ENCODE assay signal across 19 mouse cellular contexts in the genomic region with DNA sequence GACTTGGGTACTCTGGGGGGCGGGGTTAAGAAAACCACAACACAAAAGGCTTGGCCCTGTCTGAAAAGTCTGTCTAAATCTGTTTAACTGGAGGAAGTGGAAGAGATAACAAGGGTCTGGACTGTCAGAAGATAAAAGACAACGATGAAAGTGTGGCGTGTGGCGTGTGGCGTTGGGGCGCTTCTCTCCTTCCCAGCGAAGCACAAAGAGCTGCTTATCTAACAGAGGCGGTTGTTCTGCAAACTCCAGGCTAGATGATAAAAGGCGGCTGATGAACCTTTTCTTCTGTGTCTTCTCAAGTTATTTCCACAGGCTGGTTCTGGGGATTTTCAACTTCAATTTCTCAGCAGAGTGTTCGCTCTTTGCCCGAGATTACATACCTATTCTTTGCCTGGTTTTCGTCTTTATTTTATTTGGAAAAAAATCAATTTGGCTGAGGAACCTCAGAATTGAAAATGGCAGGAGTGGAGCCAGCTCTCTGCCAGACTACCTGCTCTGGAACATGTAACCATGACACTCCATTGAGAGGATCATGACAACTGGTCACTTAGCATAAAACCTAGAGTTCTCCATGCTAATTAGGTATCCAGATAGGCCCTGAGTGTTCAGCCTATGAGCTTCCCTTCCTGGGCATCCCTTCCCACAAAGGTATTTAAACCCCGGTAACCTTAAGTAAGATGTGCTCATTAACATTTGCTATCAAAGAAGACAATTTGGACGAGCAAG.
DNase-seq lines count a peak whose midpoint lies in the region; ATAC-seq and TF ChIP-seq lines count a peak whose summit lies in the region.
"Had no signal": no experiment of that assay in that cellular context is flagged by ENCODE, and none has a peak within 500 bp of the region (broad histone marks: within the 10 kb centered on the region; RNA-seq: fewer than 3 reads in every experiment).

No protein-coding gene starts in this region.

- no peak for DNase-seq in heart, postnatal 10 days
- DNase-seq in brain, embryonic 14.5 days (ENCODE audit: low read depth): peak; percentile 16
- peak; percentile 13 to 39 (median 25) for DNase-seq in liver, embryonic 14.5 days (ENCODE audit: low read depth in 3 of 3, low spot score in 3 of 3)
- DNase-seq in cerebellum, adult 2 months: no peak
- DNase-seq in gastrocnemius, adult 18-20 months (ENCODE audit: low spot score): no peak
- DNase-seq: adrenal gland, postnatal 25 days; cerebellum, adult 8-10 months; gastrocnemius, postnatal 14 days; midbrain, embryonic 14.5 days; thymus, postnatal 4 days had no signal

- H3K27me3 ChIP-seq in heart, embryonic 13.5 days (replicated peaks): no peaks in the 10 kb centered on the region
- no peaks in the 10 kb centered on the region for H3K27me3 ChIP-seq in liver, embryonic 14.5 days (ENCODE audit: control insufficient read depth, insufficient read depth, low read length)
- H3K27me3 ChIP-seq in kidney, embryonic 14.5 days (ENCODE audit: control insufficient read depth, insufficient read depth, low read length): no peaks in the 10 kb centered on the region
- no peaks in the 10 kb centered on the region for H3K27me3 ChIP-seq in cerebellum, adult 2 months (ENCODE audit: control insufficient read depth, insufficient read depth, low read length)
- H3K27me3 ChIP-seq: embryonic facial prominence, embryonic 13.5 days; hindbrain, embryonic 15.5 days; kidney, embryonic 15.5 days; limb, embryonic 13.5 days; neural tube, embryonic 13.5 days had no signal

- TF ChIP-seq POLR2A in brain, embryonic 14.5 days (IDR thresholded peaks at IDR 0.05; ENCODE audit: borderline replicate concordance, extremely low read depth, insufficient read depth, insufficient read length, poor library complexity, severe bottlenecking): no peak
- no peak for TF ChIP-seq POLR2A in cerebellum, adult 2 months (IDR thresholded peaks at IDR 0.05; ENCODE audit: borderline replicate concordance, insufficient read depth, low read length)

- no peaks in the 10 kb centered on the region for H3K36me3 ChIP-seq in heart, embryonic 13.5 days
- no peaks in the 10 kb centered on the region for H3K36me3 ChIP-seq in liver, embryonic 14.5 days (replicated peaks; ENCODE audit: control insufficient read depth, insufficient read depth, low read depth)
- no peaks in the 10 kb centered on the region for H3K36me3 ChIP-seq in kidney, embryonic 14.5 days (ENCODE audit: control insufficient read depth, insufficient read depth, low read length)
- H3K36me3 ChIP-seq: embryonic facial prominence, embryonic 13.5 days; hindbrain, embryonic 15.5 days; kidney, embryonic 15.5 days; limb, embryonic 13.5 days; neural tube, embryonic 13.5 days had no signal

- peaks cover 18% of the 10 kb centered on the region; the same call in 1 of the 2 replicates for H3K9me3 ChIP-seq in heart, embryonic 13.5 days
- H3K9me3 ChIP-seq in liver, embryonic 14.5 days (ENCODE audit: control insufficient read depth, low read length): no peaks in the 10 kb centered on the region
- H3K9me3 ChIP-seq in kidney, embryonic 14.5 days (ENCODE audit: control insufficient read depth, low read length): no peaks in the 10 kb centered on the region
- H3K9me3 ChIP-seq: embryonic facial prominence, embryonic 13.5 days; hindbrain, embryonic 15.5 days; kidney, embryonic 15.5 days; neural tube, embryonic 13.5 days had no signal

- H3K4me3 ChIP-seq in heart, embryonic 13.5 days: no peak overlapping the region
- no peak overlapping the region for H3K4me3 ChIP-seq in liver, embryonic 14.5 days (ENCODE audit: insufficient read depth in 1 of 2, low read depth in 2 of 2, low read length in 2 of 2)
- no peak overlapping the region for H3K4me3 ChIP-seq in kidney, embryonic 14.5 days (ENCODE audit: low read length)
- H3K4me3 ChIP-seq in cerebellum, adult 2 months (replicated peaks; ENCODE audit: insufficient read depth, low read depth, low read length): no peak overlapping the region
- H3K4me3 ChIP-seq: embryonic facial prominence, embryonic 13.5 days; hindbrain, embryonic 15.5 days; kidney, embryonic 15.5 days; limb, embryonic 13.5 days; neural tube, embryonic 13.5 days had no signal

- no peak for ATAC-seq in heart, embryonic 13.5 days (ENCODE audit: extremely low read depth, insufficient number of reproducible peaks, low FRiP score, low TSS enrichment)
- ATAC-seq in liver, embryonic 14.5 days (ENCODE audit: insufficient read depth): peak; percentile 80
- peak; percentile 98 for ATAC-seq in megakaryocyte progenitor cell, adult 5-6 weeks (replicated peaks; ENCODE audit: poor library complexity)
- ATAC-seq in kidney, embryonic 14.5 days (ENCODE audit: low FRiP score, low TSS enrichment): no peak
- ATAC-seq: forebrain, embryonic 14.5 days had no signal

- TF ChIP-seq CTCF in brain, embryonic 14.5 days (IDR thresholded peaks at IDR 0.05; ENCODE audit: borderline replicate concordance, extremely low read depth, insufficient read depth, insufficient read length): no peak
- no peak for TF ChIP-seq CTCF in liver, embryonic 14.5 days (IDR thresholded peaks at IDR 0.05; ENCODE audit: low read depth)
- no peak for TF ChIP-seq CTCF in cerebellum, adult 2 months (IDR thresholded peaks at IDR 0.05; ENCODE audit: borderline replicate concordance, insufficient read depth, low read depth, low read length)

- peak overlapping the region; percentile 50 for H3K4me2 ChIP-seq in heart, embryonic 13.5 days
- H3K4me2 ChIP-seq in liver, embryonic 14.5 days (ENCODE audit: low read depth): peak overlapping the region; percentile 8; the same call in 1 of the 2 replicates
- H3K4me2 ChIP-seq in kidney, embryonic 14.5 days (replicated peaks; ENCODE audit: low read depth, low read length): no peak overlapping the region
- H3K4me2 ChIP-seq: embryonic facial prominence, embryonic 13.5 days; hindbrain, embryonic 15.5 days; kidney, embryonic 15.5 days; limb, embryonic 13.5 days; neural tube, embryonic 13.5 days had no signal

- peaks cover 29% of the 10 kb centered on the region for H3K4me1 ChIP-seq in heart, embryonic 13.5 days
- peaks cover 0 to 11% of the 10 kb centered on the region in 2 experiments; a peak in 2 of 4 replicates for H3K4me1 ChIP-seq in liver, embryonic 14.5 days (replicated peaks; ENCODE audit: control insufficient read depth in 2 of 2, insufficient read depth in 2 of 2, low read length in 1 of 2)
- H3K4me1 ChIP-seq in kidney, embryonic 14.5 days (ENCODE audit: control insufficient read depth, insufficient read depth, low read length): no peaks in the 10 kb centered on the region
- peaks cover 5% of the 10 kb centered on the region for H3K4me1 ChIP-seq in cerebellum, adult 2 months (ENCODE audit: control insufficient read depth, insufficient read depth, low read length)
- H3K4me1 ChIP-seq: embryonic facial prominence, embryonic 13.5 days; kidney, embryonic 15.5 days; limb, embryonic 13.5 days; neural tube, embryonic 13.5 days had no signal

- H3K27ac ChIP-seq in heart, embryonic 13.5 days (replicated peaks): 0 out of 2 replicates have a peak overlapping the region, but pooled peaks have one; percentile 3
- no peak overlapping the region for H3K27ac ChIP-seq in liver, embryonic 14.5 days
- H3K27ac ChIP-seq in kidney, embryonic 14.5 days (ENCODE audit: low read depth, low read length): no peak overlapping the region
- no peak overlapping the region for H3K27ac ChIP-seq in cerebellum, adult 2 months (ENCODE audit: insufficient read depth, low read length)
- H3K27ac ChIP-seq: embryonic facial prominence, embryonic 13.5 days; hindbrain, embryonic 15.5 days; kidney, embryonic 15.5 days; limb, embryonic 13.5 days; neural tube, embryonic 13.5 days had no signal

- H3K9ac ChIP-seq in heart, embryonic 13.5 days: no peak overlapping the region
- no peak overlapping the region for H3K9ac ChIP-seq in liver, embryonic 14.5 days (replicated peaks)
- no peak overlapping the region for H3K9ac ChIP-seq in kidney, embryonic 14.5 days (ENCODE audit: low read depth, low read length)
- H3K9ac ChIP-seq: embryonic facial prominence, embryonic 13.5 days; hindbrain, embryonic 15.5 days; kidney, embryonic 15.5 days; limb, embryonic 13.5 days; neural tube, embryonic 13.5 days had no signal

- TF ChIP-seq EP300 in liver, embryonic 14.5 days (IDR thresholded peaks at IDR 0.05; ENCODE audit: low read depth): peak; percentile 87

- 16% methylated on average over 14 of the region's 14 CpGs for WGBS in heart, embryonic 13.5 days
- 9% methylated on average over 14 of the region's 14 CpGs for WGBS in liver, embryonic 14.5 days (ENCODE audit: insufficient replicate concordance)
- WGBS in kidney, embryonic 14.5 days: 89% methylated on average over 14 of the region's 14 CpGs
- 90% methylated on average over 14 of the region's 14 CpGs for WGBS in cerebellum, adult 2 months

- intact Hi-C loops in heart, postnatal 10 days (cut with DNase I): loop anchor here (5.0 kb wide), 1 partner anchor 66 kb away; no protein-coding TSS in a partner anchor

Comparison
In these comparisons a context has a peak if more than half of its experiments do, and no peak if none do; other contexts are left out.
1. ATAC-seq: peak in liver, embryonic 14.5 days (single experiment) and megakaryocyte progenitor cell, adult 5-6 weeks (single experiment); none in heart, embryonic 13.5 days (single experiment) and kidney, embryonic 14.5 days (single experiment).
2. DNase-seq: peak in brain, embryonic 14.5 days (single experiment) and liver, embryonic 14.5 days (3 of 3); none in heart, postnatal 10 days (0 of 2), cerebellum, adult 2 months (0 of 2) and gastrocnemius, adult 18-20 months (single experiment).